Mouse (Mus musculus) stomach, postnatal 0 days (tissue): Measurements from ENCODE around the gene Strn3. TPM values are rescaled to one million over a fixed set of nuclear protein-coding genes. Genes with fewer than 3 reads are reported as not detected.
A peak's percentile ranks its signal among the peaks of the same experiment; 100 is the strongest.

Experiments used
- ATAC-seq: fragments of 200-750 bp; cut with Nextera tagmentation; 2 replicates; pipeline ENCODE4 v1.8.0; 2017; ENCODE audit not compliant: low FRiP score, low TSS enrichment
- DNase-seq: peaks from one replicate; pipeline ENCODE4 v3.0.0-alpha.2; 2016; ENCODE audit warnings: low spot score
- H3K27ac ChIP-seq: fragments of 300-500 bp; sonication (generic); replicated peaks from 2 replicates; pipeline ENCODE4 v1.5.1; 2014; ENCODE audit warnings: mild to moderate bottlenecking, control low read depth
- H3K27me3 ChIP-seq: fragments of 300-500 bp; sonication (generic); 2 replicates; pipeline ENCODE4 v1.6.1; 2014; ENCODE audit warnings: low read length; ENCODE audit not compliant: control insufficient read depth, insufficient read depth
- H3K36me3 ChIP-seq: fragments of 300-500 bp; sonication (generic); 2 replicates; pipeline ENCODE4 v1.6.1; 2014; ENCODE audit warnings: low read length, mixed read lengths; ENCODE audit not compliant: control insufficient read depth, insufficient read depth
- H3K4me1 ChIP-seq: fragments of 300-500 bp; sonication (generic); replicated peaks from 2 replicates; pipeline ENCODE4 v1.6.1; 2014; ENCODE audit warnings: antibody characterized with exemption; ENCODE audit not compliant: control insufficient read depth, insufficient read depth
- H3K4me2 ChIP-seq: fragments of 300-500 bp; sonication (generic); replicated peaks from 2 replicates; pipeline ENCODE4 v1.6.1; 2014; ENCODE audit warnings: low read depth, mild to moderate bottlenecking, control low read depth, moderate library complexity
- H3K4me3 ChIP-seq: fragments of 300-500 bp; sonication (generic); 2 replicates; pipeline ENCODE4 v1.5.1; 2014; ENCODE audit warnings: low read depth, low read length, control low read depth
- H3K9ac ChIP-seq: fragments of 300-500 bp; sonication (generic); 2 replicates; pipeline ENCODE4 v1.6.1; 2014; ENCODE audit warnings: mild to moderate bottlenecking, low read length, control low read depth, mixed read lengths
- H3K9me3 ChIP-seq: fragments of 300-500 bp; sonication (generic); 2 replicates; pipeline ENCODE4 v1.6.1; 2016; ENCODE audit warnings: low read length; ENCODE audit not compliant: control insufficient read depth
- CTCF ChIP-seq: IDR thresholded peaks from 2 replicates; pipeline ENCODE4 v1.5.1; 2016; ENCODE audit warnings: antibody characterized with exemption, low read depth, mild to moderate bottlenecking, moderate library complexity
- EP300 ChIP-seq: optimal IDR thresholded peaks from 2 replicates; pipeline ENCODE3; 2016; ENCODE audit warnings: antibody characterized with exemption
- WGBS: fragments of 180-500 bp; shearing (Covaris S2); extraction: QIAGEN DNeasy Blood & Tissue Kit; methylation state at CpG from one replicate; pipeline ENCODE4 v1.1.7; 2014; 5-methylcytosine and 5-hydroxymethylcytosine counted together
- polyA plus RNA-seq: library from polyadenylated mRNA; unstranded; fragments of >200 nt; fragmentation: Nextera tagmentation; extraction: Ambion mirVana; gene quantifications from 2 replicates; pipeline ENCODE4 v1.2.1, GENCODE M21; 2015

Strn3 gene
- polyA plus RNA-seq, 1 experiment from 2014 or later, result 25.7 TPM

- Histone ChIP-seq H3K36me3 (peaks cover 10% of the 10 kb centered on the region), H3K27me3 (no peaks in the 10 kb centered on the region), H3K4me3 (no peak overlapping the region), H3K9me3 (no peaks in the 10 kb centered on the region), H3K27ac (no peak overlapping the region), H3K4me1 (no peaks in the 10 kb centered on the region), H3K4me2 (no peak overlapping the region), H3K9ac (no peak overlapping the region)
- TF ChIP-seq CTCF (no peak), EP300 (no peak)
- ATAC-seq (no peak), DNase-seq (no peak)
These were observed 71.1 kb downstream of the Strn3 start for GRCm38 (mm10) chr12:51620572-51620971.

GRCm38 (mm10) chr12:51612361-51612760, 79.3 kb downstream of the Strn3 start:
- Histone ChIP-seq H3K27ac (no peak overlapping the region), H3K4me1 (no peaks in the 10 kb centered on the region), H3K4me3 (no peak overlapping the region), H3K9me3 (no peaks in the 10 kb centered on the region), H3K9ac (no peak overlapping the region), H3K36me3 (peaks cover 18% of the 10 kb centered on the region), H3K4me2 (no peak overlapping the region), H3K27me3 (no peaks in the 10 kb centered on the region)
- TF ChIP-seq EP300 (no peak), CTCF (no peak)
- peak; percentile 32; the same call in 1 of the 2 replicates for ATAC-seq
- WGBS, result 80% methylated on average over 5 of the region's 5 CpGs
- no peak for DNase-seq

- H3K4me2 ChIP-seq, result no peak overlapping the region
- H3K27me3 ChIP-seq, result no peaks in the 10 kb centered on the region
- ATAC-seq (no peak), DNase-seq (no peak)
- WGBS, result 70% methylated on average over 4 of the region's 4 CpGs
- H3K9ac ChIP-seq, result no peak overlapping the region
- no peaks in the 10 kb centered on the region for H3K9me3 ChIP-seq
- peaks cover 4% of the 10 kb centered on the region; the same call in 1 of the 2 replicates for H3K36me3 ChIP-seq
- H3K27ac ChIP-seq, result no peak overlapping the region
- no peaks in the 10 kb centered on the region for H3K4me1 ChIP-seq
- H3K4me3 ChIP-seq, result no peak overlapping the region
- TF ChIP-seq EP300, result no peak
- TF ChIP-seq CTCF, result no peak
These were observed 85.6 kb downstream of the Strn3 start for GRCm38 (mm10) chr12:51606138-51606537.

- no peaks in the 10 kb centered on the region for H3K36me3 ChIP-seq
- ATAC-seq (no peak), DNase-seq (no peak)
- H3K27me3 ChIP-seq, result no peaks in the 10 kb centered on the region
- TF ChIP-seq EP300, result no peak
- TF ChIP-seq CTCF, result no peak
- no peak overlapping the region for H3K4me2 ChIP-seq
- no peak overlapping the region for H3K4me3 ChIP-seq
- H3K27ac ChIP-seq, result no peak overlapping the region
- H3K9ac ChIP-seq, result no peak overlapping the region
- no peaks in the 10 kb centered on the region for H3K4me1 ChIP-seq
- WGBS, result 94% methylated on average over 10 of the region's 10 CpGs
- no peaks in the 10 kb centered on the region for H3K9me3 ChIP-seq
These were observed 88.4 kb downstream of the Strn3 start for GRCm38 (mm10) chr12:51603306-51603705.

- TF ChIP-seq EP300 (no peak), CTCF (no peak)
- Histone ChIP-seq H3K27ac (no peak overlapping the region), H3K27me3 (peaks cover 8% of the 10 kb centered on the region; the same call in 1 of the 2 replicates), H3K9me3 (no peaks in the 10 kb centered on the region), H3K4me2 (peak overlapping the region; percentile 98), H3K36me3 (no peaks in the 10 kb centered on the region), H3K4me3 (peak overlapping the region; percentile 57), H3K9ac (peak overlapping the region; percentile 23), H3K4me1 (peaks cover 9% of the 10 kb centered on the region; the same call in 1 of the 2 replicates)
- 2% methylated on average over 18 of the region's 18 CpGs for WGBS
- DNase-seq (no peak), ATAC-seq (no peak; the same call in 1 of the 2 replicates)
These were observed 97.6 kb downstream of the Strn3 start for GRCm38 (mm10) chr12:51594030-51594470.

GRCm38 (mm10) chr12:51593229-51594029, 98.3 kb downstream of the Strn3 start, which contains the start of gene Coch:
Gene Coch, plus strand, starts transcription at chr12:51593341.
- H3K36me3 ChIP-seq, result no peaks in the 10 kb centered on the region
- no peaks in the 10 kb centered on the region for H3K9me3 ChIP-seq
- no peak within 1 kb of the TSS for H3K27ac ChIP-seq
- H3K27me3 ChIP-seq, result peaks cover 8% of the 10 kb centered on the region; the same call in 1 of the 2 replicates
- H3K4me1 ChIP-seq, result peaks cover 9% of the 10 kb centered on the region; the same call in 1 of the 2 replicates
- H3K4me2 ChIP-seq, result peak within 1 kb of the TSS; percentile 98
- TF ChIP-seq EP300, result no peak
- no peak for TF ChIP-seq CTCF
- under 1% methylated on average over 64 of the region's 79 CpGs for WGBS
- H3K4me3 ChIP-seq, result peak within 1 kb of the TSS; percentile 57
- peak within 1 kb of the TSS; percentile 23 for H3K9ac ChIP-seq
- ATAC-seq (peak; percentile 74), DNase-seq (peak; percentile 42)
